Mouse (Mus musculus) E14TG2a.4 (cell line): ENCODE results near the gene Rhno1.

Experiments
- CTCF ChIP-seq: conservative IDR thresholded peaks from 2 replicates; pipeline ENCODE4 v1.5.1; 2014; ENCODE audit warnings: low read length
- NANOG ChIP-seq: IDR thresholded peaks from 2 replicates; pipeline ENCODE4 v1.6.1; 2014; ENCODE audit warnings: borderline replicate concordance, low read length, mixed read lengths
- POU5F1 ChIP-seq: IDR thresholded peaks from 2 replicates; pipeline ENCODE4 v1.6.1; 2014; ENCODE audit warnings: low read length, borderline replicate concordance

DNA sequence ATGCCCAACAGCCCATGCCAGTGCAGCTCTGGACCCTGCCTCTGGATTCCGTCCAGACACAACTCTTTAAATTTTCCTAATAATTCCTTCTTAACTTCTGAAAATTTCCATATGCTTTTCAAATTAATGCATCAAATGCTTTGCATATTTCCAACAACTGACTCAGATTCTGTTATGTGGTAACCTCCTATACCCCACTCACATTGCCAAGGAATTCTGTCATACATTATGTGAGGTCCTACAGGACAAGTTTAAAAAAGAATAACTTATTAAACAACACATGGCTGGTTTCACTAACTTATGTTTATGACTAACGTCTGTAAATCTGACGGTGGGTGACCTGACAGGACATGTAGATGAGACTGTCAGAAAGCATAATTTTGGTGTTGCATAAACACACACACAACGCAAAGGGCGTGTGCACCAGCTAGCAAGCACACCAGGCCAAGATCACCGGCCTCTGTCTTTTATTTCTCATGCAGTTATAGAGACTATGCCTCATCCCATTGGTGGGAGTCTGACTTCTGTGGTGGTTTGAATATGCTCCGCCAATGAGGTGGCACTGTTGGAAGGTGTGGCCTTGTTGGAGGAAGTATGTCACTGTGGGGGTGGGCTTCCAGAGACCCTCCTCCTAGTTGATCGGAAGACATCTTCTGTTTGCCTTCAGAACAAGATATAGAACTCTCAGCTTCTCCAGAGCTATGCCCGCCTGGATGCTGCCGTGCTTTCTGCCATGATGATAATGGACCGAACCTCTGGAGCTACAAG is 20.6 kb downstream of the Rhno1 start:
- TF ChIP-seq CTCF (no peak), POU5F1 (no peak), NANOG (no peak)
